Mouse (Mus musculus) megakaryocyte, embryonic 14.5 days (primary cell): Measurements from ENCODE around the gene Tmie.

Source experiments
- FLI1 ChIP-seq: IDR thresholded peaks from 2 replicates; pipeline ENCODE4 v1.6.1; 2012; ENCODE audit warnings: low read length, inconsistent platforms, mixed read lengths
- GATA1 ChIP-seq: IDR thresholded peaks from 3 replicates; pipeline ENCODE4 v1.6.1; 2012; ENCODE audit warnings: mixed read lengths, low read length, inconsistent platforms, borderline replicate concordance

DNA sequence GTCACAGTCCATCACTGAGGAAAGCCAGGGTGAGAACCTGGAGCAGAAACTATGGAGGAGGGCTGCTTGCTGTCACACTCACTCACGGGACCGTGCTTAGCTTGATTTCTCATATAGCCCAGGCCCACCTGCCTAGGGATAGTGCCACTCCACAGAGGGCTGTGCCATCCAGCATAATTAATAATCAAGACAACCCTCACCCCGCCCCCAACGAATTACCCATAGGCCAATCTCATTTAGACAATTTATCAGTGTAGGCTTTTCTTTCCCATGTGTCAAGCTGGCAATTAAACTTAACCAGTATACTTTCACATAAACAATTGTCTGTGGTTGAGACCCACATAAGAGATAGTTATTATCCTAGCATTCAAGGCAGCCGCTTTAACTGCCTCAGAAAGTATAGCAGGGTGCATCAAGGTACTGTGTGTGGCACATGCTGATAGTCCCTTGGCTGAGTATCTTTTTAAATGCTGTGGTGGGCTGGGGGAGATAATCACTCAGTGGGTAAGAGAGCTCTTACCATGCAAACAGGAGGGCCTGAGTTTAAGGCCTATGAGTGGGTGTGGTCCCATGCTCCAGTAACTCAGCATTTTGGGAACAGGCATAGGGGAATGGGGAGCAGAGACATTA, 20.8 kb downstream of the Tmie start:
- TF ChIP-seq GATA1 (no peak), FLI1 (no peak)
